Mouse (Mus musculus) brain, adult 2 months (tissue): Measurements from ENCODE around the gene Tgm2.

Experiments
- DNase-seq: peaks from one replicate; pipeline ENCODE4 v3.0.0; 2011; ENCODE audit warnings: low read depth, low spot score

Gene Tgm2

DNA sequence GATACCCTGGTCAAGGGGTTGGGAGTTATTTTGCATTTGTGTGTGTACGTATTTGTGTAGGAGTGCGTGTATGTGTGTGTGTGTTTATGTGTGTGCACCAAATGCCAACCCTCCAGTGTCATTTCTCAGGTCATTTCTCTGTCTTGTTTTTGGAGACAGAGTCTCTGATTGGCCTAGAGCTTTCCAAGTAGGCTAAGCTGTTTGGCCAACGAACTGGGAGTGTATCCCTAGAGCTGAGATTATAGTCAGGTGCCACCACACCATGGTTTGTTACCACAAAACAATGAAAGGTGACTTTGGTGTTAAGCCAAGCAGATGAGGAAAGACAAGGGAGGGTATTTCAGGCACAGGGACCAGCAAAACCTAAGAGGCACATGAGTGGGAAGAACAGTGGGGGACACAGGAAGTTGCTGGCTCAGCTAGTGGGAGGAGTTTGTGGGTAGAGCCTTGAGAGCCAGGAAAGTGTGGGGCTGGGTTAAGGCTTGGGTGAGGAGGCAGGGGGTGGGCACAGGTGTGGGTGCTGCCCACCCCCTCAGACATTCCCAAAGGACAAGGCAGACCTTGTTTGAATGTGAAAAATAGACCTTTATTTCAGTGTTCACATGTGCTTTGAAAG lies 30.3 kb downstream of the Tgm2 start:
- no peak for DNase-seq

DNA sequence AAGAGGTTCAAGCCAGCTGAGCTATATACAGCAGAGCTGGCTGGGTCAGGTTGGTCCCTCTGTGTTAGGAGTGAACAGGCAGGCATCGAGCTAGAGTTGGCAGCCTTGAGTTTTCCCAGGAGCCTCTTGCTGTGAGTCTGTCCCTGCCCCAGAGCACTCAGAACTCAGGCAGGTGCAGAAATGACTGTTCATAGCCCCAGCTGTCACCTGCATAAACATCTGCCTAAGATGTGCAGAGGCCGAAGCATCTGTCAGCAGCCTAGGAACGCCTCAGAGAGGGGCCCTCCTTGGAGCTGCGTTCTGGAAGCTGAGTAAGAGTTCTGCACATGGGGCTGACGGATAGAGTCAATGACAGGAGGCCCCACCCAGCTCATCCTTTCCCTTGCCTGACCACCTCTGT lies 31.3 kb downstream of the Tgm2 start:
- no peak for DNase-seq

DNA sequence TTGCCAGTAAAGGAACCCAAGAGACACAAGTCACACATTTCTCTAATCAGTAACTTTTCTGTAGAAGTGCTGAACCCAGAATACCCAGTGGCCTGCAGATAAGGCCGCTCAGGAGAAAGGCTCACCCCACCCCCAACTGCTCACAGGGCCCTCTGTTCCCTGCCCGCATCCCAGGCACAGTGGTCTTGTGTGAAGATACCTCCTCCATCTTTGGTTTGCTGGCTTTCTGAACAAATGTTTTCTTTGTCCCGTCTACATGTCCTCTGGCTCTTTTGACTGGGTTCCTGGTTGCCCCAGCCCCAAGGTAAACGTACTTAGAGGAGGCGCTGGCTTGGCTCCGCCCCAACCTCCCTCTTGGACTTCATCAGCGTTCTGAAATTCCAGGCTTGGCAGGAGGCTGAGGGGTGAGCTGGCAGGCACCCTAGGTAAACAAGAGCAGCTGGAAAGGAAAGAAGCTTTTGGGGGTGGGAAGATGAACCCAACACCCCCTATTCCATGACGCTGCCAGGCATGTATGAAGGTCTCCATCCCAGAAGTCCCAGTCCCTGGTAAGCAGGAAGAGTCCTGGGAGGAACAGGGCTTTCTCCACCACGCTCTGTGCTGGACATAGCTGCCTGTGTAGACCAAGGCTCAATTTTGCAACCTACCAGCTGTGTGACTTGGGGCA lies 32.5 kb downstream of the Tgm2 start:
- no peak for DNase-seq

DNA sequence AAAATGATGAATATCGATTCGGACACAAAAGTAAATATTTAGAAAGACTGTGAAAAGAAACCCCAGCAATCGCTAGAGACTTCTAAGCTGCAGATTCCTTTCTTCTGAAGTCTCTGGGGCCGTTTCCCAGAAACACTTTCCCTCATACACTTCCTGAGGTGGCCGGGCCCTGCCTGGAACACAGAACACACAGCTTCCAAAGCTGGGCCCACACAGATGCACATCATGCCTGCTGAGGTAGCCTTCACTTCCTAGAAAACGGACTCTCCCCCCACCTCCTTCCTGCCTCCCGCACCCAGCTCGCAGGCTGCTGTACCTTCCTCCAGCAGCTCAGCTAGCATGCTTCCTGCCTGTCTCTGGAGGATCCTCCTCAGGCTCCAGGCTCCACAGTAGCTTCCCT lies 36.7 kb downstream of the Tgm2 start:
- no peak for DNase-seq

DNA sequence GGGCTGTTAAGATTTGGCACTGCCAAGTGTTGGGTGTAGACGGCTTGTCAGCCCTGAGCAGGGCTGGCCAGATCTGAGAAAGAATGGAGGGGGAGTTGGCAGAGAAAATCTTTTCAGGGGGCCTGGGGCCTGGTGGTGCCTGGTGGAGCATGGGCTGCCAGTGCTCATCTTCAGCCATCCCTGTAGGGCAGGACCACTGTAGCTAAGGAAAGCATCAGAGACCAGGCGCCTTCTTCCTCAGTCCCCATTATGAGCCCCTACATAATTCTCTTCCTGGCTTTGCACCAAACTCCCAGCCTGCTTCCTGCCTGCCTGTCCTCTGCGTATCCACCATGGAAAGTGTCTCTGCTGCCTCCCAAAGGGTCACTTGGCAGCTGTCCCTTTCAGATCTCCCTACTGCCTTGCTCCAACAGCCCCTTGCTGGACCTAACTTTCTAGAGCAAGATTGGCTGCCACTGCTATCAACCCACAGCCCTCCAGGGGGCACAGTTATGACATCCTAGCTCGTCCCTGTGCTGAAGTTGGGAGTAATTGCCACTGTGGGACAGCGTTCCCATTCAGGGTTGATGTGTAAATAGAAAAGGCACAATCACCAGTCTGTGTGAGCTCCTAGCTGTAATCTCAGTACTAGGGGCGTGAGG lies 39.2 kb downstream of the Tgm2 start:
- peak; percentile 57 for DNase-seq

DNA sequence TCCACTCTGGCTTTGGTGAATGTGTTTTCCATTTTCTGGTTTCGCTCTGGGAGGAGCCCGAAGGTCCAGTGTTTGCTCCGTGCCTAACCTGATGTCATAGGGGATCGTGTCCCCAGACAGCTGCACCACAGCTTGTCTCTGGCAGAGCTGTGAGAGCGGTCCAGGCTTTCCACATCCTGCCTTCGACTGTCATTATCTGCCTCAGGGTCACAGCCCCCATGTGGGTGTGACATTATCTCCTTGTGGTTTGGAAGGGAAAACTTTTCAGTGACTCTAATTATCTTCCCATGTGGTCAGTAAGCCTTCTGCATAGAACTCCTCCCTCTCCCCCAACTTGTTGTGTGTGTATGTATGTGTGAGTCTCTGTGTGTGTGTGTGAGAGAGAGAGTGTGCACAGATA lies 40.6 kb downstream of the Tgm2 start:
- DNase-seq = no peak

DNA sequence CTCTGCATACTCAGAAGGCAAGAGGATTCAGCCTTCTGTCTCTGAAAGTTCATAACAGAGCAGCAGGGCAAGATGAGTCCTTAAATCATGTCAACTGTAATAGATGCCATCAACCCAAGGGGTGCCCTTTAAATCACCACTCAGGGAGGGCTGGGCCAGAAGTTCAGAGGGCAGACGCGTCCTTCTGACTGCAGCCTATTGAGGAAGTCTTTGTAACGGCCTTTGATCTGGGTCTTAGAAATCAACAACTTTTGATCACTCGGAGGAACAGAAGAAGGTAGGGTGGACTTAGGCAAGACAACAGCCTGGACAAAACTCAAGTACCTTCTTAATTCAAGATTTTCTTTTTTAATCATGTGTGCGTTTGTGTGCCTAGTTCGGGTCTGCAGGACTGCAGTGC lies 41.3 kb downstream of the Tgm2 start:
- DNase-seq = no peak

DNA sequence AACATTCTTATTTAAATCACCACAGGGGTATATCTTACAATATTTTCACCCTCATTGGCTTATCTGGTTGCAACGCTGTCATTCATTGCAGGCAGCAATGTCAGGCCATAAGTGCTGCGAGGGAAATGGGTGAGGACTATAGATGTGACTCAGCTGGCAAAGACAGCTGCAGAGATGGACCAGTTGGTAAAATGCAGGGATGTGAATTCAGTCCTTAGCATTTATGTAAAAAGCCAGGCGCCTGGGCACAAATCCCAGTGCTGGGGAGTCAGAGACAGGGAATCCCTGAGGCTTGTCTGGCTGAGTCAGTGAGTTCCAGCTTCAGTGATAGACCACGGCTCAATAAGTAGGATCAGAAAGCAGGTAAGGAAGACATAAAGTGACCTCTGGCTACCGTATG lies 44.5 kb downstream of the Tgm2 start:
- DNase-seq = peak; percentile 69

DNA sequence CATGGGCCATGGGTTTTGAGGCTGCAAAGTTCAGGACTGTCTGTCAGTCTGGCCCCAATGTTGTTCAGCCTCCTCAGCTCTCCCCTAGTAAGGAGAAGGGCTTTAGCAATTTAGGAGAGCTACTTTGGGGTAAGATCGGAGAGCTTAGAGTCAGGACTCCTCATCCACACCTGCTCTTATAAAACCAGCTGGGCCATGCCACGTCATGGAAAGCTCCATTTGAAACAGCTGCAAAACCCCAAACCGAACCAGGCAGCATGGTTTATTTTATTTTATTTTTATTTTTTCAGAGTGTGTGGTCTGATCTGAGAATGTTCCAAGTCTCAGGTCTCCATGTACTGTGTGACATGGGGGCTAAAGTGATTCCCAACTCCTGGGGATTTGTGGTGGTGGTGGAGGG lies 46.7 kb downstream of the Tgm2 start:
- no peak for DNase-seq

DNA sequence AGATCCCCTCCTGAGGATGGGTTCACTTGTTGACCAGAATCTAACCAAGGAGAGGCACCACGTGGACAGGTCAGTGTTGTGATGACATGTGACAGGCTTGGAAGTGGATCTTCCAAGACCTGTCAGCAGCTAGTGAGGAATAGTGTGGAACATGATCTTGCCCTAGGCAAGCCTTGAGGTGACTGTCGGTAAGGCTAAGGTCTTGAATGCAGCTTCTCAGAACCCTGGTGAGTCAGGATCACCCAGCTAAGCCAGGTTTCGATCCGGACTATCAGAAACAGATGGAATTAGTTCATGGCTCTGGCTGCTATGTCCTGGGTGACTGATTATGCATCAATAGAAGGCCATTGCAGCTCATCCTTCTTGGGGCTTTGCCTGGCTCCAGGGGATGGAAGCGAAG lies 47.5 kb downstream of the Tgm2 start:
- DNase-seq = no peak

DNA sequence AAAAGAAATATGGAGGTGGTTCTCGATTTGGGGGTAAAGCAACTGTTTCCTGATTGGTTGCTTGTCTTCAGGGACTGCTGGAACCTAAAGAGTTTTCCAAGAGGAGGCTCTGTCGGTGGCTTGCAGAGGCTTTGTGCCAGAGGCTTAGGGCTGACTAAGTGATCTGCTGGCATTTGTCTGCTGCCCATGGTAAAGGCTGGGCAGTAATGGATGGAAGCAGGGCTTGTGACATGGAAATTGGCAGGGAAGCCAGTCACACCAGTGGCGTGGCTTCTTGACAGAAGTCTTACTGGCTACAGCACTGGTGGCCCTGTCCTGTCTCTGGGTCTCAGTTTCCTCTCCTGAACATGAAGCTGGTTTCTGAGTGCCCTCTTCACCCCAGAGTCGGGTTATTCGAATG lies 49.2 kb downstream of the Tgm2 start:
- no peak for DNase-seq

DNA sequence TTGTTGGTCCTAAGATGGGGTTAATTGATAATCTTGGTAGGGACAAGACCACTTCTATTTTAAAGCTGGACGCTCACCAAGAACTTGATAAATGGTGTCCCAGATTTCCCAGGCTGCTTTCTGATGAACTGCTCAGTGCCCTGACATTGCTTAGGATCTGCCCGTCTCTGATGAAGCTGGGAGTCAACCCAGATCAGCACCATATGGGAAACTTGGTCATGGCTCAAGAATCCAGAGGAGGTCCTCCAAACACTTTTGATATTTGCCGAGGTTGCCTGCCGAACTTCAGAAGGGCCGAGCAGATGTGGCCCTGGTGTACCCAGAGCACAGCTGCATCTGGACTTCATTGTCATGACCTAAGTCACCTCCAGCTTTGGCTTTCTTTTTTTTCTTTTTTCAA lies 51.4 kb downstream of the Tgm2 start:
- peak; percentile 77 for DNase-seq

DNA sequence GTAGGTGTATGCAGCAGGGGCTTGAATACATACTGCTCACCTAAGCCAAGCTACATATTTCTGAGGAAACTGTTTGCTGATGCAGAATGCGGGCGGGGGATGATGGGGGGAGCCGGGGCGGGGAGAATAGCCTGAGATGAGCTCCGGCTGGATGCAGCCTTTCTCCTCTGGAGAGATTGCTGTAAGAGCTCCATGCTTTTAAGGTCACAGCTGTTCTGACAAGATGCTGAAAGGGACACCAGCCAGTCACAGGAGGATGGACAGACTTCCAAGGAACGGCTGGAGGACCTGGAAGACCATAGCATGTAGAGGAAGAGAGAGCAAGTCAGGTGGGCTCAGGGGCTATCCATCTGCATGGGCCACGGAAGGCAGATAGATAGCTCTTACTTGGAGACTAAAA lies 51.9 kb downstream of the Tgm2 start:
- no peak for DNase-seq

DNA sequence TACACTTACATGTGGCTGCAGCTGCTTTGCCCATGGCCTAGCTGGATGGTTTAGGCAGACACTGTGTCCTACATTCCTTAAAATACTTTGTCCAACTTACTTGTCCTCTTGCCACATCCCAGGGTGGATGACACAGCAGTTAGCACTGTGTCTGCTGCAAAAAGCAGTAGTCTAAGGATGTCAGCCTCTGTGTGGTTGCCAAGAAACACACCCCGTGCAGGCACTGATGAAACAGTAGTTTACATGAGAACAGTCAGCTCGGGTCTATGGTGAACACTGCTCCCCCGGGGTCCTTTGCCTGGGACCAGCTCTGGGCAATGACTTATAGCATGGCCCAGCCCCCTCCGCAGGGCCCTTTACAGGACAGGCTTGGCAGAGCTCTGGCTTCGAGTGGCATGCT lies 52.9 kb downstream of the Tgm2 start:
- peak; percentile 67 for DNase-seq

DNA sequence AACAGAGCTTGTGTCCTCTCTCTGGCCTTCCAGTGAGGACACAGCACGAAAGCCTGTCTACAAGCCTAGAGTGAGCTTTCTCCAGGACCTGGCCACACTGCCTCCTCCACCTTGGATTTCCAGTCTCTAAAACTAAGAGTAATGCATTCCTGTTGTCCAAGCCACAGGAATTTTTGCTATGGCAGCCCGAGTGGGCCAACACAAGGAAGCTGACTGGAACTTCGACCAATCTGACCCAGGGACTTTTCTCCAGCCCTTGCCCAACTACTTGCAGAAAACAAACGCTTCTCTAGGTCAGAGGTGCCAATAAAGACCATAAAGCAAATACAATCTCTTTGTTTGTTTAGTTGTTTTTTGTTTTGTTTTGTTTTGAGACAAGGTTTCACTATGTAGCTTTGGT lies 56.1 kb downstream of the Tgm2 start:
- DNase-seq = no peak

DNA sequence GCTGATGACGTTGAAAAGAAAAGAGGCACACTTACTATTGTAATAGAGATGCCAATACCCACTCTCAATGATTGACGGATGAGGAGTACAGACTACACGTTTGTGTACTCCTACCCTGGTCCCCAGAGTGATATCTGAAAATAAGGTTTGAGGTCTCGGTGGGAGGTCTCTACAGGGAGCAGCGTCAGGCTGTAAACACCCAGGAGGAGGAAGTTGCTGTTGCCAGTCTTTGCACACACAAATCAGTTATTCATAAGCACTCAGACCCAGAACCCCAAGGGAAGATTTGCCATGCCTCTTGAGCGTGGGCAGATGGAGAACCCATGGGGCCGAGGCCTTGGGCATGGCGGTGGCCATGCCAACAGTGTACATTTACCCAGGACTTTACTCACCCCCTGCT lies 61.8 kb downstream of the Tgm2 start:
- no peak for DNase-seq

DNA sequence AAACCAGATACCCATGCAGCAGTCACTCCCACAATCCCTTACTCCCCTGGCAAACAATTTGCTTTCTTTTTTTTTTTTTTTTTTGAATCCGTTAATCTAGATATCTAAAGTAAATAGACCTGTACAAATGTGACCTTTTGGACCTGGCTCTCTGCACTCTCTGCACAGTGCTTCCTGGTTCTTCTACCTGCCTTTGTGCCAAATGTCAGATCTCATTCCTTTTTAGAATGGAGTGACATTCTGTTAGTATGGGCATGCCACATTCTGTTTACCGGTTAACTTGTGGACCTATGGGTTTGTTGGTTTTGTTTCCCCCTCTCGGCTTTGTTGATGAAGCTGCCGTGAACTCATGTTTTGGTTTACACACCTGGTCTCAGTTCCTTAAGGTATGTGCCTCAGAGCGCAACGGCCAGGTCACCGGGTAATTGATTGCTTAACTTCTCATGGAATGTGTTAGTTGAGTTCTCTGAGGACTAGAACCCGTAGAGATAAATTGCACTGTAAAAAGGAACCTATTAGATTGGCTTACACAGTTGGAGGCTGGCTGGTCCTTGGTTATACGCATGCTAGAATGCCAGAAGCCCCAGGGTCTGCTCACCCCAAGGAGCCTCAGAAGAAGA lies 65.5 kb downstream of the Tgm2 start:
- DNase-seq = no peak

DNA sequence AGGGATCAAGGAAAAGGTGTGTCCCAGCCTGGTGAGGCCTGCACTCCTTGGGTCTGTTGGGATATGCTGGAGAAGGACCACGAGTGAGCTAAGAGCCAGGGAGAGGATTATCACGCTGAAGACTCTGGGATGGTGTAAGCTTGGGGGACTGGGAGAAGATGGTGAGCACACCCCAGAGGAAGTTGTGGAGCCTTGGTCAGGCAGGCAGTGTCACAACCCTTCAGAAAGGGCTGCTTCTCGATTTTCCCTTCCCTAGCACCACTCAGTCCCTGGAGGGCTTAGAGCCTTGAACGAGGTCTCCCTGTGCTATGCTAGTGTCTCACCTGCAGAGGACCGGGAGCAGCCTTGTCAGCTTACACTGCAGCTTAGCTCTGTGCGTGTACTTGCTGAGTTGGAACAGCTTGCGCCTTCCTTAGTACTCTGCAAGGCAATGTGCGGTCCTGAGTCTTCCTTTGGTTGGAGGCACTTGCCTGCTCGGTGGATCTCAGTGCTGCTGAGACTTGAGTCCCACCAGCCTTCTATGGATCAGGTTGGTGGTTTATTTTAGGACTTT lies 66.3 kb downstream of the Tgm2 start:
- peak; percentile 68 for DNase-seq

DNA sequence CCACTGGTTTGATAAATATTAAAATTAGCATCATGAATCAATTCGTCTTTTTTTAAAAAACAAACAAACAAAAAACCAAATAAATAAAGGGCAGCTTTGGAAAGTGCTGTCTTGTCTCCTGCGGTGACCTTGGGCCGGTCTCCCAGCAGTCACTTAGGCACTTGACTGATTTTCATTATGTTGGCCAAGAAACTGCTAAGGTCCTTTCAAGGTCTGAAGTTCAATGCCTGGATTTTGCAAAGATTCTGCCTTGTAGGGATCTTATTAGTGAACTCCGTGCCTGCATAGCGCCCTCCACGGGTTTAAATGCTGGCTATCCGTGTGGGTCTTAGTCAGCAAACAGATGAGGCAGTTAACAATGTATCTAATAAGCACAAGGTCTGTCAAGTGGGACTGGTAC lies 67.3 kb downstream of the Tgm2 start:
- no peak for DNase-seq

DNA sequence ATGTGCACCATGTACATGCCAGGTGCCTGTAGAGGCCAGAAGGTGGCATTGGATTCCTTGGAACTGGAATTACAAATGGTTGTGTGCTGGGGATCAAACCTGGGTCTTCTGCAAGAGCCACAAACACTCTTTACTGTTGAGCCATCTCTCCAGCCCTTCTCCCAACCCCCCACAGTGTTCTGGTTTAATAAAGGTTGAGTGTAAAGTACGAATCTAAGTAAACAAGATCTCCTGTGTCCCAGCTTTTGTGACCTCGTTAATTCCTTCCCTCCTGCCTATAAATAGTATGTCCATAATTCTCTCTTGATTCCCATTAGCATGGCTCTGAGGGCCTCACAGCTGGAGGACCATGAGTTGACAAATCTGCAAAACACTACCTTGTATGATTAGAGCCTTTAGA lies 68.3 kb downstream of the Tgm2 start:
- no peak for DNase-seq

DNA sequence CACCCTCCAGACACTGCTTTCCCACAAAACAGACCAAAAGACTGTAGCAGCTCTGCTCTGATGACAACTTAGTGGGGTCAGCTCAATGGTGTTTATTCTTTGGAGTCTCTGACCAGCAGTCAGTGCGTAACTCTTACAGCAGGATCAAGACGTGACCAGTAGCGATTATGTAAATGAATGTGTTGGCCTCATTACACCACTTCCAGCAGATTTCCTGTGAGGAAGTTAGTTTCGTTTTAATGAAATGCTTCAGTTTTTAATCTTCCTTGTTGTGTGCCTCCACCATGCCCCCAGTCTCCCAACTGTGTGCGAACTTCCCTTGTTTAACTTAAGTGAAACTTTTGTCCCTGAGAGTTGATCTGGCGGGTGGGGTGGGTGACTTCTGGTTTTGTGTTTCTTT lies 69.5 kb downstream of the Tgm2 start:
- no peak for DNase-seq

DNA sequence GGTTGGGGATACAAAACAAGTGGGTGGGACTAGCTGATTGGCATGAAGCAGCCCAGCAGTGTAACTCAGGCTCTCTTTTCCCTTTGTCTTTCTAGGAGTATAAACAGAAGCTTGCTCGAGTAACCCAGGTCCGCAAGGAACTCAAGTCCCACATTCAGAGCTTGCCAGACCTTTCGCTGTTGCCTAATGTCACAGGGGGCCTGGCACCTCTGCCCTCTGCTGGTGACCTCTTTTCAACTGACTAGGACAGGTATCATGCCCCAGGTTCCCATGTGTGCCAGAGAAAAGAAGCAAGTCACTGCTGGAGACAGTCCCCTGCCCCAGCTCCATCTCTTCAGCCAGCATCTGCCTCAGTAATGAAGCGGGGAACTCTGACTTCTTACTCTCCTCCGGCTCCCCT lies 71.4 kb downstream of the Tgm2 start:
- DNase-seq = no peak

DNA sequence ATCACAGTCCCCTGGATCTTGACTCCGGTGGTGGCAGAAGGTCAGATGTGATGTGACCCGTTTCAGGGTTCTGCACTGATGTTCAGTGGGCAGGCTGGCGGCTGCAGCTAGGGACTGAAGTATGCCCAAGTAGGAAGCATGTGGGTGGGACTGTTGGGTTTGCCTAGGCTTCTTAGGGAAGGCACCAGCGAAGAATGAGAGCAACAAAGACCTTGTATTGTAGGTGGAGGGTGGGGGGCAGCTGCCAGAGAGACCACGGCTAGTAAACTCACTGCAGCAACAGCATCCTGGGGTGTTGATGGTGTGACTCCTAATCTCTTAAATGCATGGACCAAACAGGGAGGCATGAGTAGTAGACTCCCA lies 74.6 kb downstream of the Tgm2 start:
- no peak for DNase-seq
